Mouse (Mus musculus): ENCODE results near the gene Gm11758.
"Not testable (repeated sequence)": the region's sequence is repeated elsewhere in the genome, so short reads cannot be mapped to it uniquely, and the experiment has no call there.

- not testable (repeated sequence) for TF ChIP-seq POLR2A (IDR thresholded peaks at IDR 0.05; ENCODE audit: extremely low read depth, insufficient read depth, low read length); CTCF (IDR thresholded peaks at IDR 0.05; ENCODE audit: low read depth, low read length)
These were observed 44.6 kb upstream of the Gm11758 start, which contains the start of gene Gm11756 for GRCm38 (mm10) chr4:73920660-73921059.

Measured in liver, adult 2 months (tissue).